In genomic region chr3:73339730-73340129, GRCm38 (mm10) we compare ENCODE assay signal across 16 mouse cellular contexts.
"Had no signal": no experiment of that assay in that cellular context is flagged by ENCODE, and none has a peak within 500 bp of the region (broad histone marks: within the 10 kb centered on the region; RNA-seq: fewer than 3 reads in every experiment).

No protein-coding gene starts in this region.

- DNase-seq: lung, adult 18-20 months; lung, embryonic 14.5 days; lung, postnatal 10 days; lung, postnatal 4 days; midbrain, embryonic 14.5 days; retina, postnatal 1 day; right cerebral cortex, postnatal 14 days; spleen, adult 18-20 months; thymus, adult 2 months; thymus, postnatal 25 days; thymus, postnatal 4 days had no signal

- H3K4me3 ChIP-seq: midbrain, embryonic 10.5 days; midbrain, embryonic 12.5 days; myocyte; neural tube, embryonic 13.5 days; neural tube, embryonic 15.5 days had no signal

- H3K27ac ChIP-seq: midbrain, embryonic 10.5 days; midbrain, embryonic 12.5 days; neural tube, embryonic 13.5 days; neural tube, embryonic 15.5 days had no signal
